Mouse (Mus musculus) ES-Bruce4 (cell line): ENCODE measurements around the gene Abca17.

ENCODE experiments used
- CTCF ChIP-seq: IDR thresholded peaks from one replicate; pipeline ENCODE4 v1.8.1; 2011; ENCODE audit warnings: low read depth, low read length
- POLR2A ChIP-seq: IDR thresholded peaks from one replicate; pipeline ENCODE4 v1.8.1; 2011; ENCODE audit warnings: low read length; ENCODE audit not compliant: insufficient read depth

DNA sequence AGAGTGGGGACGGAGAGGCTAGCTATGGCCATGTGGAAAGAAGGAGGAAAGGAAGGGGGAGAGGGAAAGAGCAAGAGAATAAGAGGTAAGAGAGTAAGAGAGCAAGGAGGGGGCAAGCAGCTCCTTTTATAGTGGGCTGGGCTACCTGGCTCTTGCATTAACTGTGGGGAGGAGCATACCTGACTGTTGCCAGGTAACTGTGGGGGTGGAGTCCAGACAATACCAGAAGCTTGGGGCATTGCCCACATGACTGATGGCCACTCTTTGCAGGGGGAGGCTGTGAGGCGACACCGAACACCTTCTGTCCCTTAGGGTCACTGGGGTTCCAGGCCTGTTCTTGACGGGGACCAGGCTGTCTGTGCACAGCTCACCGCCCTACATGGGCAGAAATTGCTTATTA, 37.8 kb upstream of the Abca17 start:
- no peak for TF ChIP-seq CTCF
- no peak for TF ChIP-seq POLR2A
